Mouse (Mus musculus): ENCODE results near the gene Otor.

Gene Otor

GRCm38 (mm10) chr2:143078198-143078851 is at the start of gene Otor:
Gene Otor (plus strand): TSS chr2:143078473.
- no peak for DNase-seq

- no peak for DNase-seq
Observed at GRCm38 (mm10) chr2:143031283-143031682, 47.0 kb upstream of the Otor start.

- no peak for DNase-seq
Observed at GRCm38 (mm10) chr2:143032378-143033255, 45.7 kb upstream of the Otor start.

GRCm38 (mm10) chr2:143034350-143035085 is 43.8 kb upstream of the Otor start:
- peak; percentile 41 for DNase-seq

GRCm38 (mm10) chr2:143035086-143035593 is 43.1 kb upstream of the Otor start:
- peak; percentile 41 for DNase-seq

- DNase-seq: no peak
Observed at GRCm38 (mm10) chr2:143041596-143041995, 36.7 kb upstream of the Otor start.

GRCm38 (mm10) chr2:143055251-143055650 is 23.0 kb upstream of the Otor start:
- DNase-seq: no peak

GRCm38 (mm10) chr2:143056736-143057135 is 21.5 kb upstream of the Otor start:
- peak; percentile 44 for DNase-seq

- DNase-seq: no peak
Observed at GRCm38 (mm10) chr2:143062432-143062811, 15.9 kb upstream of the Otor start.

- DNase-seq: peak; percentile 89
Observed at GRCm38 (mm10) chr2:143062812-143063792, 15.2 kb upstream of the Otor start, which contains the start of gene Snrpb2. Gene Snrpb2 (plus strand): TSS chr2:143063039.

GRCm38 (mm10) chr2:143065914-143066313 is 12.4 kb upstream of the Otor start:
- no peak for DNase-seq

- no peak for DNase-seq
Observed at GRCm38 (mm10) chr2:143081693-143082092, 3.4 kb downstream of the Otor start.

GRCm38 (mm10) chr2:143084852-143085397 is 6.7 kb downstream of the Otor start:
- DNase-seq: no peak

GRCm38 (mm10) chr2:143089866-143090265 is 11.6 kb downstream of the Otor start:
- no peak for DNase-seq

GRCm38 (mm10) chr2:143093726-143094125 is 15.5 kb downstream of the Otor start:
- peak; percentile 82 for DNase-seq

- no peak for DNase-seq
Observed at GRCm38 (mm10) chr2:143094761-143095160, 16.5 kb downstream of the Otor start.

GRCm38 (mm10) chr2:143097170-143097569 is 18.9 kb downstream of the Otor start:
- DNase-seq: no peak

GRCm38 (mm10) chr2:143113859-143114258 is 35.6 kb downstream of the Otor start:
- peak; percentile 31 for DNase-seq

GRCm38 (mm10) chr2:143114716-143115115 is 36.4 kb downstream of the Otor start:
- peak; percentile 66 for DNase-seq

GRCm38 (mm10) chr2:143117453-143117852 is 39.2 kb downstream of the Otor start:
- DNase-seq: peak; percentile 57

- no peak for DNase-seq
Observed at GRCm38 (mm10) chr2:143118221-143118620, 39.9 kb downstream of the Otor start.

Measured in right cerebral cortex, adult 18-20 months (tissue).